Mouse (Mus musculus): Measurements from ENCODE around the gene Nkd1. TPM values are rescaled to one million over a fixed set of nuclear protein-coding genes. Genes with fewer than 3 reads are reported as not detected.

The Nkd1 gene
- total RNA-seq, 1 experiment: 1.8 TPM

DNA sequence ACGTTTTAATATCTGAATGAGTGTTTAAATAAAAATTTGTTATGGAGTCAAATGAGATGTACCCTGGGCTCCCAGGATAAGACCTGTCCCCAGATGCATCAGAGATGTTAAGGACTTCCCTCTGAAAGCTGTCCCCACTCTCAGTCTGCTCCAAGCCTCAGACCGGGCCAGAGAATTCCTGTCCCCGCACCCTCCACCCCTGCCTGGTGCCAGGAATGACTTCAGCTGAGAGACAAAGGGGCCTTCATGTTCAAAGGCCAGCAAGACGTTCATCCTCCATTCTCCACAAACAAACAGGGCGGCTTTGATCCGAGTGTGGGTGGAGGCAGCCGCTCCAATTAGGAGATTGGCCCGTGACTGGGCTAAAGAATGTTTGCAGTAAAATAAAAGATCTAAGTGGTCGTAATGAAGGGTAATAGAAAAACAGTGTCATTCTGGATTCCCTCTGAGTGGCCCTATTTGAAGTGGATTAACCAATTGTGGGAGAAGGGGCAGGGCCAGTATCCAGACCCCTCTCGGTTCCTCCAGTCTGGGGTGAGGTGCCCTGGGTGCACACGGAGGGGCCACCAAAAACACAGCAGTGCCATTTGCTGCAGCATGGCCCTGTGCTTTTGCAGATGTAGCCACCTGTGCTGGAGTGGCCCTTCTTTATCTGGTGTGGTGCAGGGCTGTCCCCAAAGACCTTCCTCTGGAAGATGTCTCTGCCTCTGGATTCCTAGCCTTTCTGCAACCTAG, 25.9 kb upstream of the Nkd1 start:
- TF ChIP-seq CHD2 (IDR thresholded peaks at IDR 0.05; ENCODE audit: low read depth, low read length) (no peak), ZC3H11A (IDR thresholded peaks at IDR 0.05; ENCODE audit: borderline replicate concordance, low read depth, low read length) (no peak), ZNF384 (IDR thresholded peaks at IDR 0.05; ENCODE audit: low read depth, low read length) (no peak), MAFK (IDR thresholded peaks at IDR 0.05; ENCODE audit: insufficient read depth, low read depth, low read length) (no peak), HCFC1 (IDR thresholded peaks at IDR 0.05; ENCODE audit: borderline replicate concordance, insufficient read depth, low read length) (no peak)
- no peak for DNase-seq (ENCODE audit: low read depth, low spot score)
- Histone ChIP-seq H3K4me1 (ENCODE audit: control insufficient read depth in 2 of 2, insufficient read depth in 2 of 2, low read length in 2 of 2, poor library complexity in 1 of 2) (no peaks in the 10 kb centered on the region), H3K4me3 (ENCODE audit: insufficient read depth in 1 of 2, low read depth in 1 of 2, low read length in 2 of 2, poor library complexity in 1 of 2, severe bottlenecking in 1 of 2) (no peak overlapping the region), H3K36me3 (ENCODE audit: control insufficient read depth, insufficient read depth, low read length, poor library complexity, severe bottlenecking) (no peaks in the 10 kb centered on the region), H3K9ac (ENCODE audit: insufficient read depth, low read depth, low read length, poor library complexity, severe bottlenecking) (no peak overlapping the region), H3K27ac (ENCODE audit: insufficient read depth, low read depth, low read length, poor library complexity, severe bottlenecking) (no peak overlapping the region), H3K9me3 (ENCODE audit: control insufficient read depth, insufficient read depth, low read depth, low read length) (no peaks in the 10 kb centered on the region)
- in situ Hi-C loops (cut with MboI; ENCODE audit: low sequenced_read_pairs in 2 of 2, unreplicated experiment in 2 of 2): no loop called here

DNA sequence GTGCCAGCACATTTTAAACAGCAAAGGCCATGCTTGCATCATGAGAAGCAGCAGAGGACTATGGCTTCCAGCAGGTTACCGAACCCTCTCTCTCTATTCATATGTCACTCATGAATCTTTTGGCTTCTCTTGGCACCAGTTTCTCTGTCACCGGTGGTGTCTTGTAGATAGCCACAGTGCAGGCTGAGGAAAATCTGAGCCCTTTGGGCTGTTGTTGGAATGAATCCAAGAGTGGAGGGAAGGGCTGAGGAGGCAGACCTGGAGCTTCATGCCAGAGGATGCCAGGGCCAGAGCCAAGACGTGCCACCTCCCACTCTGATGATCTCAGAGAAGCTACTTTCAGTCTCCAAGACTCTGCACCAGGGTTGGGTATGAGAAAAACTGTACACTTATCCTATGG, 19.0 kb upstream of the Nkd1 start:
- in situ Hi-C loops (cut with MboI; ENCODE audit: low sequenced_read_pairs in 2 of 2, unreplicated experiment in 2 of 2): no loop called here

DNA sequence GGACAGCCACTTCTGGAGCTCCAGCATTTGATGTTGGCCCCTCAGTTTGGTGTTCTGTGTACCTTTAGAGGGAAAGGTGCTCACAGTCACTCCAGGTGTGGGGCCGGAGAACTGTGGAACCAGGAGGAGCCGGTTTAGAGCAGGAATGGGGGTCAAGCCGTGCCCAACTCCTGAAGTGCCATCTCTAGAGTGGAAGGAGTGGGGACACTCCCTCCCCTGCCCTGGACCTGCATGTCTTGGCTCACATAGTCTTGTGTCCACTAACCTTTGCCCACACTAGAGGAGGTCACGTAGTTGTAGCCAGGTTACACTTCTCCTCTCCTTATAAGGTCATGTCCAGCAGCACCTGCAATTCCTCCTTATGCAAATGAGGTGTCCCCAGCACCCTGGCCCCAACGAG, 14.2 kb upstream of the Nkd1 start:
- no peak for DNase-seq (ENCODE audit: low read depth, low spot score)
- Histone ChIP-seq H3K9me3 (ENCODE audit: control insufficient read depth, insufficient read depth, low read depth, low read length) (no peaks in the 10 kb centered on the region), H3K36me3 (ENCODE audit: control insufficient read depth, insufficient read depth, low read length, poor library complexity, severe bottlenecking) (no peaks in the 10 kb centered on the region), H3K4me1 (ENCODE audit: control insufficient read depth in 2 of 2, insufficient read depth in 2 of 2, low read length in 2 of 2, poor library complexity in 1 of 2) (no peaks in the 10 kb centered on the region), H3K27ac (ENCODE audit: insufficient read depth, low read depth, low read length, poor library complexity, severe bottlenecking) (no peak overlapping the region), H3K4me3 (ENCODE audit: insufficient read depth in 1 of 2, low read depth in 1 of 2, low read length in 2 of 2, poor library complexity in 1 of 2, severe bottlenecking in 1 of 2) (no peak overlapping the region), H3K9ac (ENCODE audit: insufficient read depth, low read depth, low read length, poor library complexity, severe bottlenecking) (no peak overlapping the region)
- TF ChIP-seq HCFC1 (IDR thresholded peaks at IDR 0.05; ENCODE audit: borderline replicate concordance, insufficient read depth, low read length) (no peak), ZNF384 (IDR thresholded peaks at IDR 0.05; ENCODE audit: low read depth, low read length) (no peak), ZC3H11A (IDR thresholded peaks at IDR 0.05; ENCODE audit: borderline replicate concordance, low read depth, low read length) (no peak), CHD2 (IDR thresholded peaks at IDR 0.05; ENCODE audit: low read depth, low read length) (no peak), MAFK (IDR thresholded peaks at IDR 0.05; ENCODE audit: insufficient read depth, low read depth, low read length) (no peak)
- in situ Hi-C loops (cut with MboI; ENCODE audit: low sequenced_read_pairs in 2 of 2, unreplicated experiment in 2 of 2): no loop called here

More for the DNA sequence above, 19.0 kb upstream of the Nkd1 start:
- TF ChIP-seq ZNF384 (IDR thresholded peaks at IDR 0.05; ENCODE audit: low read depth, low read length) (no peak), CHD2 (IDR thresholded peaks at IDR 0.05; ENCODE audit: low read depth, low read length) (no peak), MAFK (IDR thresholded peaks at IDR 0.05; ENCODE audit: insufficient read depth, low read depth, low read length) (no peak), HCFC1 (IDR thresholded peaks at IDR 0.05; ENCODE audit: borderline replicate concordance, insufficient read depth, low read length) (no peak), ZC3H11A (IDR thresholded peaks at IDR 0.05; ENCODE audit: borderline replicate concordance, low read depth, low read length) (no peak)
- Histone ChIP-seq H3K4me3 (ENCODE audit: insufficient read depth in 1 of 2, low read depth in 1 of 2, low read length in 2 of 2, poor library complexity in 1 of 2, severe bottlenecking in 1 of 2) (no peak overlapping the region), H3K9ac (ENCODE audit: insufficient read depth, low read depth, low read length, poor library complexity, severe bottlenecking) (no peak overlapping the region), H3K9me3 (ENCODE audit: control insufficient read depth, insufficient read depth, low read depth, low read length) (no peaks in the 10 kb centered on the region), H3K36me3 (ENCODE audit: control insufficient read depth, insufficient read depth, low read length, poor library complexity, severe bottlenecking) (no peaks in the 10 kb centered on the region), H3K4me1 (ENCODE audit: control insufficient read depth in 2 of 2, insufficient read depth in 2 of 2, low read length in 2 of 2, poor library complexity in 1 of 2) (no peaks in the 10 kb centered on the region), H3K27ac (ENCODE audit: insufficient read depth, low read depth, low read length, poor library complexity, severe bottlenecking) (no peak overlapping the region)
- no peak for DNase-seq (ENCODE audit: low read depth, low spot score)

DNA sequence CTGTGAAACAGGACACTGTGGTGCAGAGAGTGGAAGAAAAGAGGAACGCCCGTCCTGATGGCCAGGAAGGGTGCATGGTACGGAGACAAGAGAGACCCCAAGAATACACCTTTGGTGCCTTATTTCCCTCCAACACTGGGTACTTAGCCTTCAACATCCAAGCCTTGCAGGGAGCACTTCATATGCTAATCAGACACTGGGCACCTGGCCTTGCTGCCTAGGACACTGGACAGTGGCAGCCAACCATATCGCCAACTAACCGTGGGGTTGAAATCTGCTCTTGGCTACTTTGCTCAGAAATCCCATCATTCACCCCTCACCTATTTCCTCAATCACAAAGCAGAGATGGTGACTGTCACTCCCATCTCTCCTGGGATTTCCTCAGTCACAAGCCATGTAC, 10.1 kb upstream of the Nkd1 start:
- Histone ChIP-seq H3K27ac (ENCODE audit: insufficient read depth, low read depth, low read length, poor library complexity, severe bottlenecking) (no peak overlapping the region), H3K9me3 (ENCODE audit: control insufficient read depth, insufficient read depth, low read depth, low read length) (no peaks in the 10 kb centered on the region), H3K4me3 (ENCODE audit: insufficient read depth in 1 of 2, low read depth in 1 of 2, low read length in 2 of 2, poor library complexity in 1 of 2, severe bottlenecking in 1 of 2) (no peak overlapping the region), H3K4me1 (ENCODE audit: control insufficient read depth in 2 of 2, insufficient read depth in 2 of 2, low read length in 2 of 2, poor library complexity in 1 of 2) (no peaks in the 10 kb centered on the region), H3K36me3 (ENCODE audit: control insufficient read depth, insufficient read depth, low read length, poor library complexity, severe bottlenecking) (no peaks in the 10 kb centered on the region), H3K9ac (ENCODE audit: insufficient read depth, low read depth, low read length, poor library complexity, severe bottlenecking) (no peak overlapping the region)
- no peak for TF ChIP-seq HCFC1 (IDR thresholded peaks at IDR 0.05; ENCODE audit: borderline replicate concordance, insufficient read depth, low read length)
- no peak for TF ChIP-seq ZC3H11A (IDR thresholded peaks at IDR 0.05; ENCODE audit: borderline replicate concordance, low read depth, low read length)
- DNase-seq (ENCODE audit: low read depth, low spot score): no peak
- in situ Hi-C loops (cut with MboI; ENCODE audit: low sequenced_read_pairs in 2 of 2, unreplicated experiment in 2 of 2): no loop called here
